In the genomic region with DNA sequence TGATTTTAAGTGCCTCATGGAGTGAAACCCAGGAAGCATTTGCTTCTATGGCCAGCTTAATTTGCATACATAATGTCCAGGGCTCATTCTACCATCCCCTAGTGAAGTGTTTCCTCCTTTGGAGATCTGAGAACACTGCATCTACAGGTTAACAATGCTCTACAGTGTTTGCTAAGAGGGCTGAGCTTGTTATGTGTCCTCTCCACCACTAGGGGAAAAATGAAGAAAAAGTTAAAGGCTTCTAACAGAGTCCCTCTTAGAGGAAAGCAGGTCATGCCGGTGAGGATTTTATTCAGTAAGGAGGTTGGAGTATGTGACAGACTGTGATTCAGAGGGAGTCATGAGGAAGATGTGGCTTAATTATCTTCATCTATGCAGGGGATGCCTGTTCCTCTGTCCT, we compare ENCODE assay signal across 19 mouse cellular contexts.
DNase-seq lines count a peak whose midpoint lies in the region; ATAC-seq and TF ChIP-seq lines count a peak whose summit lies in the region.
"Had no signal": no experiment of that assay in that cellular context is flagged by ENCODE, and none has a peak within 500 bp of the region (broad histone marks: within the 10 kb centered on the region; RNA-seq: fewer than 3 reads in every experiment).

No protein-coding gene starts in this region.

- no peak for TF ChIP-seq POLR2A in heart, adult 2 months (IDR thresholded peaks at IDR 0.05; ENCODE audit: insufficient read depth, low read depth, low read length)

- no peaks in the 10 kb centered on the region for H3K9me3 ChIP-seq in midbrain, embryonic 12.5 days
- H3K9me3 ChIP-seq in midbrain, embryonic 16.5 days (replicated peaks; ENCODE audit: control insufficient read depth, low read length, poor library complexity, severe bottlenecking), result no peaks in the 10 kb centered on the region
- H3K9me3 ChIP-seq: embryonic facial prominence, embryonic 12.5 days; heart, embryonic 15.5 days; limb, embryonic 10.5 days; liver, embryonic 13.5 days had no signal

- no peaks in the 10 kb centered on the region for H3K27me3 ChIP-seq in heart, adult 2 months (ENCODE audit: control insufficient read depth, insufficient read depth, low read length)
- 0 out of 2 replicates have a peak, but pooled peaks cover 7% of the 10 kb centered on the region for H3K27me3 ChIP-seq in midbrain, embryonic 12.5 days
- H3K27me3 ChIP-seq in midbrain, embryonic 16.5 days (ENCODE audit: control insufficient read depth, insufficient read depth, low read depth, low read length), result no peaks in the 10 kb centered on the region
- H3K27me3 ChIP-seq: embryonic facial prominence, embryonic 12.5 days; heart, embryonic 15.5 days; liver, embryonic 13.5 days had no signal

- no peak overlapping the region for H3K4me3 ChIP-seq in heart, adult 2 months
- H3K4me3 ChIP-seq in layer of hippocampus, adult 2 months, result no peak overlapping the region
- no peak overlapping the region for H3K4me3 ChIP-seq in midbrain, embryonic 12.5 days
- no peak overlapping the region for H3K4me3 ChIP-seq in midbrain, embryonic 16.5 days (ENCODE audit: low read depth, low read length)
- H3K4me3 ChIP-seq: embryonic facial prominence, embryonic 12.5 days; heart, embryonic 15.5 days; limb, embryonic 10.5 days; liver, embryonic 13.5 days had no signal

- 65% methylated on average over 1 of the region's 1 CpGs for WGBS in heart, adult 2 months
- 56% methylated on average over 1 of the region's 1 CpGs for WGBS in midbrain, embryonic 12.5 days
- 51% methylated on average over 1 of the region's 1 CpGs for WGBS in midbrain, embryonic 16.5 days

- no peak overlapping the region for H3K4me2 ChIP-seq in midbrain, embryonic 12.5 days (replicated peaks)
- no peak overlapping the region for H3K4me2 ChIP-seq in midbrain, embryonic 16.5 days (ENCODE audit: low read length)
- H3K4me2 ChIP-seq: embryonic facial prominence, embryonic 12.5 days; heart, embryonic 15.5 days; liver, embryonic 13.5 days had no signal

- H3K79me2 ChIP-seq in heart, adult 2 months (replicated peaks; ENCODE audit: control insufficient read depth, insufficient read depth, low read length), result no peaks in the 10 kb centered on the region

- TF ChIP-seq EP300 in heart, adult 2 months (IDR thresholded peaks at IDR 0.05; ENCODE audit: insufficient read depth, low read depth, low read length), result no peak

- no peak for DNase-seq in heart, adult 2 months
- DNase-seq in heart, postnatal 25 days (ENCODE audit: low spot score), result no peak
- DNase-seq in layer of hippocampus, adult 2 months (ENCODE audit: low spot score in 2 of 2), result no peak
- DNase-seq in layer of hippocampus, adult 9-11 months, result no peak
- DNase-seq in spleen, adult 18-20 months, result no peak
- DNase-seq: adrenal gland, postnatal 25 days; cerebellum, adult 2 months; heart, adult 11 months; kidney, adult 9 months; liver, embryonic 13.5 days; lung, postnatal 36 days; thymus, adult 2 months had no signal

- no peaks in the 10 kb centered on the region for H3K4me1 ChIP-seq in heart, adult 2 months (ENCODE audit: control insufficient read depth, insufficient read depth, low read length)
- H3K4me1 ChIP-seq in midbrain, embryonic 12.5 days, result peaks cover 35% of the 10 kb centered on the region; the same call in 1 of the 2 replicates
- H3K4me1 ChIP-seq in midbrain, embryonic 16.5 days (ENCODE audit: control insufficient read depth, insufficient read depth, low read length), result peaks cover 20% of the 10 kb centered on the region
- H3K4me1 ChIP-seq: heart, embryonic 15.5 days; liver, embryonic 13.5 days had no signal

- peak; percentile 40 for TF ChIP-seq CTCF in heart, adult 2 months (IDR thresholded peaks at IDR 0.05)
- peak; percentile 68 for TF ChIP-seq CTCF in layer of hippocampus, adult 2 months (conservative IDR thresholded peaks at IDR 0.05)

- intact Hi-C loops in heart, adult 2 months (cut with DNase I), result no loop called here
- intact Hi-C loops in heart, postnatal 25 days (cut with DNase I), result no loop called here

- no peak overlapping the region for H3K27ac ChIP-seq in heart, adult 2 months
- H3K27ac ChIP-seq in layer of hippocampus, adult 2 months, result no peak overlapping the region
- H3K27ac ChIP-seq in midbrain, embryonic 12.5 days (replicated peaks), result 0 out of 2 replicates have a peak overlapping the region, but pooled peaks have one; percentile 68
- H3K27ac ChIP-seq in midbrain, embryonic 16.5 days (ENCODE audit: low read length), result no peak overlapping the region
- H3K27ac ChIP-seq: embryonic facial prominence, embryonic 12.5 days; heart, embryonic 15.5 days; limb, embryonic 10.5 days; liver, embryonic 13.5 days had no signal

- ATAC-seq in midbrain, embryonic 12.5 days (ENCODE audit: low FRiP score, low read depth), result no peak
- ATAC-seq in midbrain, embryonic 16.5 days, result no peak
- peak; percentile 64 for ATAC-seq in megakaryocyte progenitor cell, adult 5-6 weeks (replicated peaks; ENCODE audit: poor library complexity)
- ATAC-seq: hindbrain, embryonic 16.5 days had no signal

- H3K9ac ChIP-seq in heart, adult 2 months (ENCODE audit: low read depth, low read length), result no peak overlapping the region
- H3K9ac ChIP-seq in midbrain, embryonic 12.5 days (replicated peaks), result no peak overlapping the region
- H3K9ac ChIP-seq in midbrain, embryonic 16.5 days (ENCODE audit: low read depth, low read length), result no peak overlapping the region
- H3K9ac ChIP-seq: embryonic facial prominence, embryonic 12.5 days; heart, embryonic 15.5 days; liver, embryonic 13.5 days had no signal

- H3K36me3 ChIP-seq in heart, adult 2 months (ENCODE audit: control insufficient read depth, insufficient read depth, low read length), result no peaks in the 10 kb centered on the region
- H3K36me3 ChIP-seq in midbrain, embryonic 12.5 days, result no peaks in the 10 kb centered on the region
- no peaks in the 10 kb centered on the region for H3K36me3 ChIP-seq in midbrain, embryonic 16.5 days (ENCODE audit: control insufficient read depth, insufficient read depth, low read length)
- H3K36me3 ChIP-seq: embryonic facial prominence, embryonic 12.5 days; heart, embryonic 15.5 days; limb, embryonic 10.5 days; liver, embryonic 13.5 days had no signal
